Mouse (Mus musculus) heart, adult 8-10 months (tissue): ENCODE results near the gene Nr1h3. TPM values are rescaled to one million over a fixed set of nuclear protein-coding genes. Genes with fewer than 3 reads are reported as not detected.
"Not testable (repeated sequence)": the region's sequence is repeated elsewhere in the genome, so short reads cannot be mapped to it uniquely, and the experiment has no call there.

Experiments
- DNase-seq: peaks from one replicate; pipeline ENCODE4 v3.0.0; 2022; ENCODE audit warnings: low spot score
- total RNA-seq, 4 experiments: library from RNA; stranded (reverse); gene quantifications; 2 replicates each; pipeline ENCODE4 v1.2.4; 2022

Nr1h3 gene
- total RNA-seq = 10 to 100 TPM; 15.6 to 31.0 (median 22.5) TPM

DNA sequence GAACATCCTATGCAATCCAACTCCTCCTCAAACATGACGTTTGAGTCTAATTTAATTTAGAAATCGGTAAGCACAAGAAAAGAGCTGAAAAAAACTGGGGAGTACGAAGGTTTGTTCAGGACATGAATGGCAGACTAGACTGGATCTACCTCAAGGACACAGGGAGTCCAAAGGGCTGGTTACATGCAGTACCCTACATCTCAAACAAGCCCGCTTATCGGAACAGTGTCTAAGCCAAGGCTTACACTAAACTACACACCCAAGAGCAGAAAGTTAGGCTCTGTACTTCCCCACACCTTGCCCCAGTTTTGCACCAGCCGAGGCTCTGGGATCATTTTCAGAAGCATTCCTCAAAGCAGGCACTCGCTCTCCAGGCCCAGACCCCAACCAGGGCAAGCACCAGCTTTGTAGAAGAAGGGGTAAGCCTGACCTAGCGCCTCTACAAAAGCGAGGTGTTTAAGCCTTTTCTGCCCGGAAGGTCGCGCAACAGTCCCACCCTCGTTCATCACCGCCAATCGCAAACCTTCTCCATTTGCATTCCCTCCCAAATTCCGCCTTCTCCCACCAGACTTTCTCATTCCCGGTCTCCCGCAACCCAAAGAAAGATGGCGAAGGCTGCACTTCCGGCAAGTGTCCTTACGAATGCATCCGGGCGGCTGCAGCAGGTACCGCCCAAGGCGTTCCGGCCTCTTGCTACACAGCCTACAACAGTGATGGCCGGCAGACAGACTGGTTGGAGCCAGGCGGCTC lies at the start of gene Nr1h3, which contains the start of gene Acp2:
Gene Nr1h3, minus strand, starts transcription at position 613 of the 750 bp plus-strand sequence.
Gene Acp2, plus strand, starts transcription at position 664 of the 750 bp plus-strand sequence.
- DNase-seq = peak; percentile 95

- DNase-seq = no peak
Observed at GRCm38 (mm10) chr2:91252001-91252400, 49.4 kb upstream of the Nr1h3 start.

DNA sequence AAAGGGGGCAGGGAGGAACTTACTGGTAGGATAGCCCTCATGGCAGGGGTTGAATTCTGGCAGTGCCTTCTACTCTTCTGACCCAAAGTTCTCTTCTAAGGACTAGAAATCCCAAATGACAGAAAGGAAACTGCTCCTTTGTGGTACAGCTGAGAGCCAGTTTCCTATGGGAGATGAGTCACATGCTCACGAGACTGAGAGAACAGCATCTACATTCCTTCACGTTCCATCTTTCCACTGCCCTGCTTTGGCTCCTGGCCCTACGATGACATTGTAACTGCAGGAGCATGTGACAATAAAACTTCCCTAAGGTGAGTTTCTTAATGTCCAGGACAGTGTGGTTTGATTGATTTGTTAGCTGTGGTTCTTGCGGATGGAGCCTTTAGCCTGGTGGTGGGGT lies 45.7 kb upstream of the Nr1h3 start:
- DNase-seq = no peak

GRCm38 (mm10) chr2:91244557-91245228 lies 42.1 kb upstream of the Nr1h3 start:
- no peak for DNase-seq

GRCm38 (mm10) chr2:91243416-91243815 lies 40.8 kb upstream of the Nr1h3 start:
- DNase-seq = no peak

DNA sequence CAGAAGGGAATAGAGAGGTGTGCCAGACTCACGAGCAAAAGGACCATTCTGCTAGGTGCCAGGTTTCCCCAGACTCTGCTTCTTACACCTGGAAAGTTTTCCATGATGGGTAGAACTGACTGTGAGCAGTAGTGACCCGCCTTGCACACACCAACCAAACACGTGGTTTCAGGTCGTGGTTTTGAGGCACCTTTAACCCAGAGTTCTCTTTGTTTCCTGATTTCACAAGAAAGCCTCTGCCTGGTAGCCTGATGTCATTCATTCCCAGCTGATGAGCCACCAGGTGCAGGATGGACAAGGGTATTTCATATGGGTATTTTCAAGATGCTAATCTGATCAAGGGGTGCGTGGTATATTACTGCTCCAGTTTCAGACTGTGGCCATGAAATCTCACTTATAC lies 39.9 kb upstream of the Nr1h3 start:
- no peak for DNase-seq

DNA sequence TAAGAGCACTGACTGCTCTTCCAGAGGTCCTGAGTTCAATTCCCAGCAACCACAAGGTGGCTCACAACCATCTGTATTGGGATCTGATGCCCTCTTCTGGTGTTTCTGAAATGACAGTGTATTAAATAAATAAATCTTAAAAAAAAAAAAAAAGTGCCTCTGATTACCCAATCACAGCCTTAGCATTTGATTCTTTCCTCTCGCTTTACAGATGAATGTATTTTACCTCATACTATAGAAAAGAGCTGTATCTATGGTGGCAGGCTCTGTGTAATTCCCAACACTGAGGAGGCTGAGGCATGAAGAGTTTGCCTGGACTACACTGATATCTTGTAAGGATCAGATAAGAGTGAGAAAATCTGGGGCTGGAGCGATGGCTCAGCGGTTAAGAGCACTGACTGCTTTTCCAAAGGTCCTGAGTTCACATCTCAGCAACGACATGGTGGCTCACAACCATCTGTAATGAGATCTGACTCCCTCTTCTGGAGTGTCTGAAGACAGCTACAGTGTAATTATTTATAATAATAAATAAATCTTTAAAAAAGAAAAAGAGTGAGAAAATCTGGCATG lies 35.0 kb upstream of the Nr1h3 start:
- DNase-seq = not testable (repeated sequence)

DNA sequence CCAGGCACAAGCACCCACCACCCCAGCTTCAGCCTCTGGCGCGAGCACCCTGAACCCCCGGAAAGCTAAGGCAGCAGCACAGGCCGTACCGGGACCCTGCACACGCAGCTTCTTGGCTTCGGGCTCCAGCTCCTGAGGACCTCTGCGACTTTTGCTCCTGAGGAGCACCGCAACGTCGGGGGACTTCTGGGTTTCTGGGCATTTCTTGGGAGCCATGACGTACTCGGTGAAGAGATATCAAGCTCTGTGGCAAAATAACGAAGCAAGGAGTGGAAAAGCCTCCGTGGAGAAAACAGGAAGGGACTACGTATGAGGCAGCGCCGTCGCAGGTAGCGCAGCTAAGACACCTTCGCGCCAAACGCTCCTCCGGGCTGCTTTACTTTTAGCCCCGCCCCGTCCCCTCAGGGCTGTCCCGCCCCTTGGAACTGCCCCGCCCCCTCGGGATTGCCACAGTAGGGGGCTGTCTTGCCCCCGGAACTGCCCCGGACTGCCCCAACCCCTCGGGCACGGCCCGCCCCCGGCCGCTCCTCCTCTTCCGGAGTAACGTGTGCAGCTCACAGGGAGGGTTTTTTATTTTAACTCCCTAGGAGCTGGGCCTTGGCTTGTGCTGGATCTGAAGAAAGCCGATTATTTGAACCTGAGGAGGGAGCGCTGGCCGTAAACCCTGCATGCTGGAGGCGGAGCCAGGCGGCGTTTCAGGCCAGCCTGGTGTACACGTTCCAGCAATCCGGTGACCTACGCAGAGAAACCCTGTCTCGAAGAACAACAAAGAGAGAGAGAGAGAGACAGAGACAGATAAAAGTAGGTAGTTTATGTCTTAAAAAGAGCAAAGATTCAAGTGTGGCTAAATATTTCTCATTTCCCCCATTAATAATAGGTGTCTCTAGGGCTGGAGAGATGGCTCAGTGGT lies 34.2 kb upstream of the Nr1h3 start, which contains the start of gene Ddb2:
Gene Ddb2, minus strand, starts transcription at position 382 of the 910 bp plus-strand sequence.
- DNase-seq = peak; percentile 81

DNA sequence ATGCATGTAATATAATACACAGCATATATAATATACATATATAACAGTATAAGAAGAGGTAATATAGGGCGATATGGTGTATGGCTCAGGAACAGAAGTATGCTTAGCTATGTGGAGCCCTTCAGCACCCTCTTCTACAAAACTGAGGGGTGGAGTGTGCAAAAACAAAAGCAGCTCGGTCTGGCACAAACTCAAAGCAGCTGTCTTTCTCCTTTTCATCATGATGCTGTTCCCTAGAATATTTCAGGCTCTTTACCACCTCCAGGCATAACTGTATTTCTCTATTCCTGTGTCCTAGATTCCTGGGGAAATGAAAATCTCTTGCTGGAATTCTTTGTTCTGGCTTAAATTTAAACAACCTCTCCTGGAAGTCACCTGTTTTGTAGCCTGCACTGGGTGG lies 27.1 kb upstream of the Nr1h3 start:
- DNase-seq = no peak

DNA sequence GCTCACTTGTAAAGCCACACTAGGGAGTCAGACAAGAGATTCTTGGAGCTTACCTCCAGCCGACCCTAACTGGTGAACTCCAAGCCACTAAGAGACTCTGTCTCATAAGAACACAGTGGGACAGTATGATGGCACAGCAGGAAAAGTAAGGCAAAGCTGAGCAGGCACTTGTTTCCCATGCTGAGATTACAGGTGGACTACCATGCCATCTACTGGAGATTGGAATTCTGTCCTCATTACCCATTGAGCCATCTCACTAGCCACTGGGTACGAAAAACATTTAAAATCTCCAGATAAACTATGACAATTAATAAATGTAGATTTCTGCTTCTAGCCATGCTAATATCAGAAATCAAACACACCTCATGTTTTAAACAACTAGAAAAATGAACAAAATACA lies 21.0 kb upstream of the Nr1h3 start:
- DNase-seq = no peak

GRCm38 (mm10) chr2:91220501-91220900 lies 17.9 kb upstream of the Nr1h3 start:
- no peak for DNase-seq

DNA sequence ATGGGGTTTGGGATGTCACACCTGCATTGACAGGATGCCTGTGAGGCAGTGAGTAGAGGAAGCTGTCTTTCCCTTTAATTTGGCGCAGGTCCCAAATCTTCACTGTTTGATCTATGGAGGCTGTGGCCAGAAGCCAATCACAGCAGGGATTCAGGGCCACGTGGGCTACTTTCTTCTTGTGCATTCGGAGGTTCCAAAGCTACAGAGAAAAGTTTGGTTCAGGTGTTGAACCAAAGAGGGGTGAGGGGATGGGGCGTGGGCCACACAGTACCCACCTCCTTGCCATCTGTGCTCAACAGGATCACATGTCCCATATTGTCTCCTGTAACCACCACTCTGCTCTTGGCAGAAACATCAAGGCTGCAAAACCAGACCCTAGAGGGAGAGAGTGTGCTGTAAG lies 14.4 kb upstream of the Nr1h3 start:
- DNase-seq = no peak

- no peak for DNase-seq
Observed at GRCm38 (mm10) chr2:91213311-91213710, 10.7 kb upstream of the Nr1h3 start.

DNA sequence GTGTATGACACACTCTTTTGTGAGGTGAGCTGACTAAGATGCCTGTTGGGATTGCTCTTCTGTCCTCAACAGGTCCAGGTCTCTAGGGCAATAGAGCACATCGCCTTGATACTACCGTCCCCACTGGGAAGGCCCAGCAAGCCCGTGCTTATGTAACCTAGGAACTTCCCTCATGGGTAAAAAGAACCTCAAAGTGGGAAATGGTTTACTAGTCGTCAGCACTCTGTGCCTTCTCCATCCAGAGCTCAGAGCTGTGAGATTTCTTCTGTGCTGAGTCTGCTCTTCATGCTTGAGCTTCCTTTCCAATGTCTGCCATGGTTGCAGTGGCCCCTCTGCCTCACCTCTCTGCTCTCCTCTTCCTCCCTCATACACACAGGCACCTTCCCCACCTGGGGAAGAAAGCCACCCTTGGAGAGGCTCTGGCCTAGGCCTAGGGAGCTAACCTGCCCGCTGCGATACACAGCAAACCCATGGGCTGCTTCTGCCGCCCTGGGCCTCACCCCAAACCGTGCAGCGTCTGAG lies 3.7 kb upstream of the Nr1h3 start:
- no peak for DNase-seq

DNA sequence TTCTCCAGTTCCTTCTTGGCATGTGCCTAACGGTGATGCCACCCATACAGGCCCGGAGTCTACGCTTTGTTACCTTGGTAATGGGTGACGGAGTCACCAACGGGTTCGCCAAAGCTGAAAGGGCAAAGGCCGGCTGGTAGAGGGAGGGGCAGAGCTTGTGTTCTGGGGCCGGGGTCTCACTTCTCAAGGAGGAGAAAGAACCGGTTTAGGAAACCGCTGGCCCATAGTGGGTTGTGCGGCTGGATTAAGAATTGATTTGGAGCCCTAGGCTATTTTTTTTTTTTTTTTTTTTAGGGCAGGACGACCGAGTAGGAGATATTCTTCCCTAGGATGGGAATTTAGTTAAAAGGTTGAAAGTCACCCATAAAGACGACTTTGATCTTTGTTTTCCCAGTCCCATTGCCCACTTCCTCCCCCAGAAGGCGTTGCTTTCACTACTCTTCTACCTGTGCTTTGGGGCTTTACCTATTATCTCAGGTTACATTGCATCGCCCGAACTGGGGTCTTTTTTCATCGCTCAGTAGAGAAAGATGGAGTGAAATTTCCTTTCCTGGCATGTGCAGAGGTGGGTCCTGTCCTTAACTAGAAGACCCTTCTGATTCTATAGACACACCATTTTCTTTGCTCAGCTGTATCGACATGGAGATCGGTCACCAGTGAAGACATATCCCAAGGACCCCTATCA lies 480 bp upstream of the Nr1h3 start:
- no peak for DNase-seq

GRCm38 (mm10) chr2:91198888-91199287 lies 3.7 kb downstream of the Nr1h3 start:
- DNase-seq = no peak

DNA sequence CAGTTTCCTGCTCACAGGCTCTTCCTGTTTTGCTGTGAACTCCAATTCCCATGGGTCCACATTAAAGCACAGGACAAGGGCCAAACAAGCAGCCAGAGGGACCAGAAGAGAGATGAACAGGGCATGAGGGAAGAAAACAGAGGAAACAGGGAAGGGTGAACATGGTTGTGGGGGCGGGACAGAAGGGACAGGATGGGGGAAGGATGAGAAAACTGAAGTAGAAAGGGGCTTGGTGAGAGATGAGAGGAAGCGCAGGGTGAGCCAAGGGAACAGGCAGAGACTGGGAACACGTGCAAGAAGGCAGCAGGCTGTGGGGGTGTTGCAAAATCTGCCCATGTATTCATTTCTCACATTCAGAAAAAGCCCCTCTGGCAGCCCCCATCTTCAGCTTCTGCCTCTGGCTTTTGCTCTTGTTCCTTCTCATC lies 6.0 kb downstream of the Nr1h3 start:
- DNase-seq = peak; percentile 72

GRCm38 (mm10) chr2:91194624-91195332 lies 7.9 kb downstream of the Nr1h3 start:
- peak; percentile 84 for DNase-seq

DNA sequence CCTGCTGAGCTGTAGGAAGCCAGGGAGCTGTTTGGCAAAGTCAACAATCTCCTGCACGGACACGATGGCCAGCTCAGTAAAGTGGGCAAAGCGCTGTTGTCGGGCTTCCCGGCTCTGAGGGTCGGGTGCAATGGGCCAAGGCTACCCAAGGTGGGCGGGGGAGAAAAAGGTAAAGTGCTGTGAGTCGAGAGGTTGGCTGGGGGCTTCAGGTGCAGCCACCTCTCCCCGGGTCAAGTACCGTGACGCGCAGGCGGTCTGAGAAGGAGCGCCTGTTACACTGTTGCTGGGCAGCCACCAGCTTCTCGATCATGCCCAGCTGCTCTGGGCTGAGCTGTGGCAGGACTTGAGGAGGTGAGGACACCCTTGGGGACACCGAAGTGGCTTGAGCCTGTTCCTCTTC lies 12.1 kb downstream of the Nr1h3 start:
- no peak for DNase-seq

GRCm38 (mm10) chr2:91187431-91187830 lies 15.2 kb downstream of the Nr1h3 start:
- no peak for DNase-seq
